Mouse (Mus musculus) forebrain, embryonic 12.5 days (tissue): ENCODE results near the gene Ptprg. TPM values are rescaled to one million over a fixed set of nuclear protein-coding genes. Genes with fewer than 3 reads are reported as not detected.

Experiments used
- ATAC-seq: fragments of 200-750 bp; cut with Nextera tagmentation; 2 replicates; pipeline ENCODE4 v1.8.0; 2017; ENCODE audit warnings: moderate TSS enrichment; ENCODE audit not compliant: low FRiP score
- H3K27ac ChIP-seq: fragments of 300-500 bp; sonication (generic); 2 replicates; pipeline ENCODE4 v1.5.1; 2016; ENCODE audit warnings: mild to moderate bottlenecking
- H3K27me3 ChIP-seq: fragments of 300-500 bp; sonication (generic); 2 replicates; pipeline ENCODE4 v1.6.1; 2016; ENCODE audit warnings: mild to moderate bottlenecking
- H3K36me3 ChIP-seq: fragments of 300-500 bp; sonication (generic); replicated peaks from 2 replicates; pipeline ENCODE4 v1.6.1; 2016; ENCODE audit warnings: mild to moderate bottlenecking
- H3K4me1 ChIP-seq: fragments of 300-500 bp; sonication (generic); 2 replicates; pipeline ENCODE4 v1.6.1; 2016
- H3K4me2 ChIP-seq: fragments of 300-500 bp; sonication (generic); 2 replicates; pipeline ENCODE4 v1.6.1; 2016; ENCODE audit warnings: mild to moderate bottlenecking, moderate library complexity
- H3K4me3 ChIP-seq: fragments of 300-500 bp; sonication (generic); replicated peaks from 2 replicates; pipeline ENCODE4 v1.5.1; 2016; ENCODE audit warnings: mild to moderate bottlenecking
- H3K9ac ChIP-seq: fragments of 300-500 bp; sonication (generic); 2 replicates; pipeline ENCODE4 v1.6.1; 2016; ENCODE audit warnings: mild to moderate bottlenecking
- H3K9me3 ChIP-seq: fragments of 300-500 bp; sonication (generic); 2 replicates; pipeline ENCODE4 v1.6.1; 2016
- WGBS: fragments of 180-500 bp; shearing (Covaris S2); methylation state at CpG from one replicate; pipeline ENCODE4 v1.1.7; 2016; 5-methylcytosine and 5-hydroxymethylcytosine counted together
- polyA plus RNA-seq: library from polyadenylated mRNA; unstranded; fragments of >200 nt; fragmentation: Nextera tagmentation; extraction: Ambion mirVana; gene quantifications from 2 replicates; pipeline ENCODE4 v1.2.1, GENCODE M21; 2016

Gene Ptprg
- polyA plus RNA-seq, 1 experiment from 2014 or later: 44.9 TPM

DNA sequence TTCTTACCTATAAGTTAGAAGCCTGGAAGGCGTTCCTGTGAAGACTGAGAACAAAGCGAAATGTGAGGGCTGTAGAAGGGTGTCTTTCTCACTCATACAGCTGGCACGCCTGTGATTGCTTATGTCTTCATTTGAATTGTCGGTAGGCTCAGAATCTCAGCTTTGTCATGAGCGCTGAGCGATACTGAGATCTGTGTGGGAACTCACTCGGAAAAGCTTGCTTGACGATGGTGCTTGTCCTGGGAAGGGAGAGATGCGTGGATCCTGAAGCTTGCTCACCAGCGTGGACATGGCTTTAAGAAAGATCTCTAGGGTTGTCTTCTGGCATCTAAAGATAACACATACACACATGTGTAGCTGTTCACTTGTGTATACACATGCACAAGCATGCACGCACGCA lies 516.4 kb downstream of the Ptprg start:
- WGBS: 82% methylated on average over 12 of the region's 12 CpGs
- no peak for ATAC-seq
- H3K4me2 ChIP-seq: no peak overlapping the region

DNA sequence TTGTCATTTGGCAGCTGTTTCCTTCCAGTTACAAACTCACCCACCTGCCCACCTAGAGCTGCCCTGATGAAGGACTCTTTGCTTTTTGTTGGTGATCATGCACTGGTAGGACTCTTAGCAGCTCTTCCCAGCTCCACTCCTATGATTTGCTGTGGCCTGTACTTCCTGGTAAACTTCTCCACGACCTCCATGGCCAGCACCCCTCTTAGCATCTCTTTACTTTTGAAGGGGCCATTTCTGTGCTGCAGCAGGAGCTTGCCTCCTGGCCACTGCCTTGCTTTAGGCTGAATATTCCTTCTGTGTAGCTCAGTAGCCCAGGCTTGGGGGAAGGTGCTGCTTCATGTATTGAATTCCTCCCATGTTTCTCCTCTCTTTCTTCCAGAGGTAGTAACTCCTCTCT lies 517.0 kb downstream of the Ptprg start:
- WGBS: 76% methylated on average over 1 of the region's 1 CpGs
- H3K27ac ChIP-seq: no peak overlapping the region
- no peaks in the 10 kb centered on the region for H3K27me3 ChIP-seq
- no peak overlapping the region for H3K4me2 ChIP-seq
- ATAC-seq: no peak
- no peak overlapping the region for H3K9ac ChIP-seq
- no peaks in the 10 kb centered on the region for H3K36me3 ChIP-seq
- H3K4me1 ChIP-seq: no peaks in the 10 kb centered on the region; the same call in 1 of the 2 replicates
- H3K4me3 ChIP-seq: no peak overlapping the region
- H3K9me3 ChIP-seq: no peaks in the 10 kb centered on the region

More for the DNA sequence above, 516.4 kb downstream of the Ptprg start:
- Histone ChIP-seq H3K9ac (no peak overlapping the region), H3K4me1 (no peaks in the 10 kb centered on the region; the same call in 1 of the 2 replicates), H3K9me3 (no peaks in the 10 kb centered on the region), H3K36me3 (no peaks in the 10 kb centered on the region), H3K4me3 (no peak overlapping the region), H3K27me3 (no peaks in the 10 kb centered on the region), H3K27ac (0 out of 2 replicates have a peak overlapping the region, but pooled peaks have one; percentile 5)

DNA sequence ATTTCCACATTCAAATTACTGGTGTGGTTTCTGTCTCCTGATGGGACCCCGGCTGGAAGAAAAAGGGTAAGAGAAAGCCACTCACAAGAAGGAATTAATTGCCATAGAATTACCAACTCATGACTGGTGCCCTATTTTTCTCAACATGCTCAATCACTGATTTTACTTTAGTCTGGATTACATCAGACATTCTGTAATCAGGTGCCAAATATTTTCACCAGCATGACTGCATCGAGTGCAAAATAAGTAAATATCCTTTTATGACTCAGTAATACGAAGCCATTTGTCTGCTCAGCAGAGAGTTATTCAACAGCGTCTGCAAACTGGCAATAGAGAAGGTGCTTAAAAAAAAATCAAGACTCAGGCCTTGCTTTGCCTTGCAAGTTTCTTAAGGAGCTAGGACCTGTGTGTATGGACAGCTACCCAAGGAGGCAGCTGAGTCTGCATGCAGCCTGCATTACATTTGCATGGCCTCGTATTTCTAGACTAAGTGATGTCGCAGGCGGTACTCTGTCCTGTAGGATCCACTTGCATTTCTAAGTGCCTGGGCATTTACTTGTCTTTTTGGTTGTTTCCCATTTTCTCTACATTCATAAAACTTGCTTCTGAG lies 517.6 kb downstream of the Ptprg start:
- H3K27me3 ChIP-seq: no peaks in the 10 kb centered on the region
- H3K4me2 ChIP-seq: no peak overlapping the region
- H3K36me3 ChIP-seq: no peaks in the 10 kb centered on the region
- WGBS: 73% methylated on average over 7 of the region's 7 CpGs
- H3K27ac ChIP-seq: no peak overlapping the region
- no peak for ATAC-seq
- no peak overlapping the region for H3K9ac ChIP-seq
- no peaks in the 10 kb centered on the region for H3K9me3 ChIP-seq
- no peaks in the 10 kb centered on the region; the same call in 1 of the 2 replicates for H3K4me1 ChIP-seq
- H3K4me3 ChIP-seq: no peak overlapping the region

DNA sequence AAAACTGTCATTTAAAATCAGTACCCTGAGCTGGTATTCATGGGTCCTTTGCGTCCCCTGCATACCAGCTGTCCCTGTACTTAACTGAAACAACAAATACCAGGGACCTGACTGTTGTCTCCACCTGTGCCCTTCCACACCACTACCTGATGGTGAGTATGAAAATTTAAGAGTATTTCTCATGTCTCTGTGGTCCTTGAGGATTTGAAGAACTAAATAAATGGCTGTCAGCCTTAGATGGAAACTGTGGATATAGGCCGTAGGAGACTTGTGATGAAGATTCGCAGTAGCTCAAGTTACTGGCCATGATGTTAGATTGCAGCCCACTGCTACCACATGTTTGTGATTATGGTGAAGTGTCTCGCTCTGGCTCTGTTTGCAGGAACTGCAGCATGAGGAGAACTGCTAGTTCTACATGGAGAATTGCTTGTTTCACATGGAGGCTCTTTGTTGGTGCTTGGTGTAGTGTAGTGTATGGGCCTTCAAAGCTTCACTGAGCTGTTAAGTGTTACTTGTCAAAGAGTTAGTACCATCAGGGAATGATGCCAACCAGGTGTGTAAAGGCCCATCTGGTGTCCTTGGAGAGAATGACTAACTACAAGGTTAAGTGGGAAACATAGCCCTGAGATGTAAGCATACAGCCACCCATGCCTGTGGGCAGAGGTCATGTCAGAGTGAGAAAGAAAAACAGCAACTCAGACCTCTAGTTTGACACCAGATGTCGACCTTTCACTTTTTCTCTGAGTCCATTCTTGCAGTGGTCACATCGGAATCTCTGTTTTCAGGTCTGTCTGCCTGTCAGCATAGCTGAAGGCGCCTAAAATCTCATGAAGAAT lies 518.9 kb downstream of the Ptprg start:
- ATAC-seq: no peak
- Histone ChIP-seq H3K4me3 (no peak overlapping the region), H3K4me1 (no peaks in the 10 kb centered on the region; the same call in 1 of the 2 replicates), H3K9me3 (no peaks in the 10 kb centered on the region), H3K9ac (no peak overlapping the region), H3K4me2 (no peak overlapping the region), H3K27me3 (no peaks in the 10 kb centered on the region), H3K27ac (no peak overlapping the region), H3K36me3 (no peaks in the 10 kb centered on the region)
- 82% methylated on average over 7 of the region's 7 CpGs for WGBS

DNA sequence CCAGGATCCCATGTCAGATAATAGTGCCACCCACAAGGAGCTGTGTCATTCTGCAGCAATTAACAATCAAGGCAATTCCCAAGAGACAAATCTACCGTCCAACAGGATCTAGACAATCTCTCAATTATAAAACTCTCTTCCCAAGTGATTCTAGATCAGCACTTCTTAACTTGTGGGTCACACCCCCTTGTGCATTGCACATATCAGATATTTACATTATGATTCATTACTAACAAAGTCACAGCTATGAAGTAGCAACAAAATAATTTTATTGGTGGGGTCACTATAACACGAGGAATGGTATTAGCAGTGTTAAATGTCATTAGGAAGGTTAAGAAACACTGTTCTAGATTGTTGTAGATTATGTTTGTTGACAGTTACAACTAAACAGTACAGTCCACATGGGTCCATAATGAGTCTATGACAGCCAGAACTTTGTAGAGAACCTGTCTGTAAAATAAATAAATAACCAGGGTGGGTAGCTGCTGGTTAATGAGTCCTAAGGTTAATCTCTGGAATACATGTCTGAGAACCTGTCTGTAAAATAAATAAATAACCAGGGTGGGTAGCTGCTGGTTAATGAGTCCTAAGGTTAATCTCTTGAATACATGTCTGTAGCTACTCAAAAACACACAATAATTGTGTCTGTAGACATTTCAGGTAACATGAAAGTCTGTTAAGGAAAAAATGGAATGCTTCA lies 520.2 kb downstream of the Ptprg start:
- no peak for ATAC-seq
- no peak overlapping the region for H3K4me2 ChIP-seq
- no peaks in the 10 kb centered on the region for H3K27me3 ChIP-seq
- H3K9ac ChIP-seq: no peak overlapping the region
- H3K36me3 ChIP-seq: no peaks in the 10 kb centered on the region
- H3K27ac ChIP-seq: no peak overlapping the region
- 77% methylated on average over 2 of the region's 2 CpGs for WGBS
- no peaks in the 10 kb centered on the region for H3K4me1 ChIP-seq
- H3K4me3 ChIP-seq: no peak overlapping the region
- H3K9me3 ChIP-seq: no peaks in the 10 kb centered on the region

DNA sequence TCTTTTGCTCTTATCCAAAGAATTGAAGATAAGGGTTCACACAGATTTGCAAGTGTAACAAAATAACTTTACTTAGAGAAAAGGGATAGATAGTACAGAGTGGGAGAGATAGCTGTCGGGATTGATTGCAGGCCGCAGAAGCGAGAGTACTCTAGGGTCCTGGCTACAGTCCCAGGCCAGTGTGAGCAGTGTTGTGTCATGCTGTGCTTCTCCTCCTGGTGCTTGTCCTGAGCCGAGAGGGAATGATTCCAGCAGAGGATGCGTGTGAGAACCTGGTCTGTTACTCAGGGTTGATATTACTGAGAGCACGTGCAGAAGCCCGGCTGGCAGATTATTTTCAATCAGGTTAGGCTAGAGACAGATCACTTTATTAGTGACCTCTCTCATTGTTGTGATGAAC lies 523.9 kb downstream of the Ptprg start:
- Histone ChIP-seq H3K4me1 (peaks cover 20% of the 10 kb centered on the region), H3K9ac (no peak overlapping the region), H3K36me3 (no peaks in the 10 kb centered on the region), H3K9me3 (no peaks in the 10 kb centered on the region), H3K4me2 (no peak overlapping the region), H3K27ac (no peak overlapping the region), H3K4me3 (no peak overlapping the region), H3K27me3 (no peaks in the 10 kb centered on the region)
- WGBS: 91% methylated on average over 7 of the region's 7 CpGs
- no peak for ATAC-seq

DNA sequence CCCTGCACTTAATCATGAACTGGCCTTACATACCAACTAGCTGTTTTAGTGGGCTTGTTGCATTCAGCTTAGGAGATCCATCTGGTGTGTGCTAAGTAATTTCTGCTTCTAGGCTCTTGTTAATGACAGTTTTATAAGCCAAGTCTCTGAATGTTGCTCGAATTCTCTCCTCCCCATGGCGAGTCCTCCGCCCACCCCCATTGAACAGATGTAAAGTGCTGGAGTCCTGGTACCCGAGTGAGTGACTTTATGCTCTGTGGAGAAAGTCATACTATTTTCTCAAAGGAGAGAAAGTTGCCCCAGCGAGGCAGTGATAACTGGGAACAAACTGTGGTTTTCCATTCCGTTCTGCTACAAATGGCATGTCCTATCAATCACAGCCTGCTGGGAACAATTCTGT lies 525.9 kb downstream of the Ptprg start:
- Histone ChIP-seq H3K27me3 (0 out of 2 replicates have a peak, but pooled peaks cover 4% of the 10 kb centered on the region), H3K4me1 (peaks cover 33% of the 10 kb centered on the region), H3K9ac (no peak overlapping the region), H3K4me2 (no peak overlapping the region), H3K9me3 (no peaks in the 10 kb centered on the region), H3K4me3 (no peak overlapping the region), H3K36me3 (no peaks in the 10 kb centered on the region), H3K27ac (no peak overlapping the region)
- ATAC-seq: no peak
- 57% methylated on average over 6 of the region's 6 CpGs for WGBS

DNA sequence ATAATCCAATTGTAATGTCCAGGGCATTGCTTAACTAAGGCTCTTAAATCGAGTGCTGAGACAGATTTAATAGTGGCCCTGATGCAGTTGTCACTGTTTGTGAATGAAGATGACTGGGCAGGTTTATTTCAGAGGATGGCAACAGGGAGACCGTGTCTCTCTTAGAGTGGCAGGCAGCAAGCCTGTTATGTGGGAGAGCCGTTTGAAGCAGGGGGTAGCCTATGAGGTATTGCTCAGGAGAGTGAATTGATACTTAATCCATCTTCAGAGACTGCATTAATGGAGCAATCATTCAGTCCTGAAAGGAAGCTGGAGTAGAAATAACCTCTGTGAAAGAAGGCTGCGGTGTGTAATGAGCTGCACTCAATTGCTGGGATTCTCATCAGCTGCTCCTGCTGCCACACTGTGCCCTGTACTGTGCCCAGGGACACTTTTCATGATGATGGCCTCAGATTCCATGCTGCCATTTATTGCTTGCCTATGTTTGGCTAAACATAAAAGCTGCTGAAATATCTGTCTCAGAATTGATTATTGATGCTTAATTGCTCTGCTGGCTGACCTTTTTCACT lies 526.6 kb downstream of the Ptprg start:
- Histone ChIP-seq H3K4me1 (peaks cover 36% of the 10 kb centered on the region), H3K9me3 (no peaks in the 10 kb centered on the region), H3K27me3 (0 out of 2 replicates have a peak, but pooled peaks cover 5% of the 10 kb centered on the region), H3K9ac (no peak overlapping the region), H3K4me3 (no peak overlapping the region), H3K27ac (no peak overlapping the region), H3K4me2 (no peak overlapping the region), H3K36me3 (no peaks in the 10 kb centered on the region)
- WGBS: 12% methylated on average over 4 of the region's 4 CpGs
- ATAC-seq: peak; percentile 62; the same call in 1 of the 2 replicates

DNA sequence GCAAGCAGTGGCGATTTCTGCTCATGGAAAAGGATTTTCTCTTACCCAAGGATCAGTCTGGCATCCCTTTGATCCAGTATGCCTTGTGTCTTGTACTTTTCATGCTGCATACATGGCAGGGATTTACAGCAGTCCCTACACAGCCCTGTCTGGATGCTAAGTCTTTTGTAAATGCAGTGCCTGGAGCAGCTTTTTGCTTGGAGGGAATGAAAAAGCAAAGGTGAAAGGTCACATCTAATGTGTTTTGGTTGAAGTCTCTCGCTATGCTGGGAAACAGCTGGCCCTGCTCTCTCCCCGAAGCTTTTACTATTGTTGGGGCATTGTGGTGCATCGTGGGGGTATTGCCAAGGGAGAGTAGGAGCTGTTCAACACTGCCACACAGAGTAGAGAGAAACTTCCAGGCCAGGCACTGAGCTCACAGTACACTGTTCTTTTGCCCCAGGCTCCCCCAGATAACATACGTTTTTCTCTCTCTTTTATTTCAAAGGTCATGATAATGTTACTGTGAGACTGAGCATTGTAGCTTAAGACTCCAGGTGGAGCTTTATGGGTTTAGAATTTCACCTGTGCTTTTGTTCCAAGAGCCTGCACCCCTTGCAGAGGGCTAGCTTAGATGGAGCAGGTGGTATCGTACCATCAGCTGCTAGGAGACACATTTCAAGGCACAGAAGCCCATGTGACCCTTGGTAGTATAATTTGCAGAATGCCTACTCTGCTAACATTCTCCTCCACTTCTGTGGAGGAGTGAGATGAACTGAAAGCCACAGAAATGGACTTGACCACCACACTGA lies 529.0 kb downstream of the Ptprg start:
- peaks cover 48% of the 10 kb centered on the region for H3K4me1 ChIP-seq

DNA sequence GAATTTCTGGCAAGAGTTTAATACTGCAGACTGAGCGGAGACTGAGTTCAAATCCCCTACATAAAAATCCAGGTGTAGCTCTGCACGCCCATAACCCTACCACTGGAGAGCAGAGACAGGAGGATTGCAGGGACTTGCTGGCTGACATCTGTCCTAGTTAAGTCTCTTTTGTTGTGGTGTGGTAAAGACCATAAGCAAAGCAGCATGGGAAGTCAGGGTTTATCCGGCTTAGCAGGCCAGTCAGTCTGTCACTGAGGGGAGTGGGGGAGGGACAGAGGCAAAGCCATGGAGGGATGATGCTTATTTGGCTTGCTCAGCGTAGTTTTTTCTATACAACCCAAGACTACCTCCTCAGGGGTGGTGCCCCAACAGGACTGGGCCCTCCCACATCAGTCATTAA lies 530.7 kb downstream of the Ptprg start:
- Histone ChIP-seq H3K27ac (no peak overlapping the region), H3K36me3 (no peaks in the 10 kb centered on the region), H3K9me3 (no peaks in the 10 kb centered on the region), H3K4me2 (no peak overlapping the region), H3K27me3 (0 out of 2 replicates have a peak, but pooled peaks cover 5% of the 10 kb centered on the region), H3K9ac (no peak overlapping the region), H3K4me1 (peaks cover 48% of the 10 kb centered on the region), H3K4me3 (no peak overlapping the region)
- 55% methylated on average over 4 of the region's 4 CpGs for WGBS
- ATAC-seq: no peak

More for the DNA sequence above, 529.0 kb downstream of the Ptprg start:
- Histone ChIP-seq H3K36me3 (no peaks in the 10 kb centered on the region), H3K27me3 (0 out of 2 replicates have a peak, but pooled peaks cover 5% of the 10 kb centered on the region), H3K4me2 (no peak overlapping the region), H3K27ac (peak overlapping the region; percentile 25; the same call in 1 of the 2 replicates), H3K4me3 (no peak overlapping the region), H3K9ac (no peak overlapping the region), H3K9me3 (no peaks in the 10 kb centered on the region)
- 19% methylated on average over 6 of the region's 6 CpGs for WGBS
- peak; percentile 64 for ATAC-seq

DNA sequence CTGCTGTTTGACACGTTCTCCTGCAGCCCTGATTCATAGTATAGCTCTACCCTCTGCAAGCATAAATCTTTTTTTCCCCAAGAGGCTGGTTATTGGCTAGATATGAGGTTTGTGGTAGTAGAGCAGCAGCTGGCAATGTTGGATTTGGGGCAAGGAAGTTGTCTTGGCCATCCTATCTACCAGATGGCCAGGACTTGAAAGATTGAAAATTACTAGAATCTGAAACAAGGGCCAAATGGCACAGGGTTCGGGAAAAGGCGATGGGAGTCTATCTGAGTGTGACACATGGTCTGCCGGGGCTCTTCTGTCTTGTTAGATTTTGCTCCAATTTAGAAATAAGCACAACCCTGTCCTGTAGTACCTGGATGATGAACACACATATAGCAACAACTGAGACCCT lies 531.7 kb downstream of the Ptprg start:
- no peak for ATAC-seq

More for the DNA sequence above, 531.7 kb downstream of the Ptprg start:
- 0 out of 2 replicates have a peak, but pooled peaks cover 5% of the 10 kb centered on the region for H3K27me3 ChIP-seq
- no peak overlapping the region for H3K4me2 ChIP-seq
- no peak overlapping the region for H3K4me3 ChIP-seq
- no peak overlapping the region for H3K27ac ChIP-seq
- H3K4me1 ChIP-seq: peaks cover 47% of the 10 kb centered on the region
- WGBS: 96% methylated on average over 4 of the region's 4 CpGs
- H3K9me3 ChIP-seq: no peaks in the 10 kb centered on the region
- no peak overlapping the region for H3K9ac ChIP-seq
- no peaks in the 10 kb centered on the region for H3K36me3 ChIP-seq
